Mouse (Mus musculus): Measurements from ENCODE around the gene Gm5615. TPM values are rescaled to one million over a fixed set of nuclear protein-coding genes. Genes with fewer than 3 reads are reported as not detected.

The Gm5615 gene
- polyA plus RNA-seq (2015; fragmentation: Nextera tagmentation; extraction: Ambion mirVana), result not detected in 2 replicates

GRCm38 (mm10) chr9:36541863-36542262 lies at the start of gene Gm5615:
Gene Gm5615, minus strand, starts transcription at chr9:36541963.
- Histone ChIP-seq H3K36me3 (replicated peaks) (no peaks in the 10 kb centered on the region), H3K27me3 (no peaks in the 10 kb centered on the region), H3K9ac (no peak within 1 kb of the TSS), H3K9me3 (replicated peaks) (no peaks in the 10 kb centered on the region), H3K4me1 (replicated peaks) (no peaks in the 10 kb centered on the region), H3K4me2 (no peak within 1 kb of the TSS), H3K27ac (replicated peaks) (no peak within 1 kb of the TSS), H3K4me3 (replicated peaks) (no peak within 1 kb of the TSS)
- WGBS (ENCODE audit: insufficient replicate concordance), result 70% methylated on average over 2 of the region's 2 CpGs
- ATAC-seq (ENCODE audit: insufficient read depth), result no peak

GRCm38 (mm10) chr9:36582535-36582934 lies 40.8 kb upstream of the Gm5615 start, which contains the start of gene Gm17689:
Gene Gm17689, minus strand, starts transcription at chr9:36582635.
- no peaks in the 10 kb centered on the region for H3K4me1 ChIP-seq (replicated peaks)
- 35% methylated on average over 1 of the region's 1 CpGs for WGBS (ENCODE audit: insufficient replicate concordance)
- H3K27ac ChIP-seq (replicated peaks), result no peak within 1 kb of the TSS
- H3K9me3 ChIP-seq (replicated peaks), result no peaks in the 10 kb centered on the region; the same call in 1 of the 2 replicates
- no peak within 1 kb of the TSS for H3K4me2 ChIP-seq
- ATAC-seq (ENCODE audit: insufficient read depth), result no peak
- no peak within 1 kb of the TSS for H3K9ac ChIP-seq
- no peaks in the 10 kb centered on the region for H3K36me3 ChIP-seq (replicated peaks)
- no peak within 1 kb of the TSS for H3K4me3 ChIP-seq (replicated peaks)
- no peaks in the 10 kb centered on the region for H3K27me3 ChIP-seq

GRCm38 (mm10) chr9:36504211-36504610 lies 37.6 kb downstream of the Gm5615 start:
- Histone ChIP-seq H3K27me3 (no peaks in the 10 kb centered on the region), H3K27ac (replicated peaks) (no peak overlapping the region), H3K9me3 (replicated peaks) (no peaks in the 10 kb centered on the region; the same call in 1 of the 2 replicates), H3K36me3 (replicated peaks) (no peaks in the 10 kb centered on the region), H3K9ac (no peak overlapping the region), H3K4me1 (replicated peaks) (no peaks in the 10 kb centered on the region), H3K4me3 (replicated peaks) (no peak overlapping the region), H3K4me2 (no peak overlapping the region)
- no peak for ATAC-seq (ENCODE audit: insufficient read depth)
- 54% methylated on average over 5 of the region's 5 CpGs for WGBS (ENCODE audit: insufficient replicate concordance)

- no peak overlapping the region for H3K4me2 ChIP-seq
- no peak for ATAC-seq (ENCODE audit: insufficient read depth)
Measured at GRCm38 (mm10) chr9:36495824-36496223, 45.9 kb downstream of the Gm5615 start.

GRCm38 (mm10) chr9:36494501-36495220 lies 47.1 kb downstream of the Gm5615 start:
- no peak overlapping the region for H3K4me3 ChIP-seq (replicated peaks)
- H3K36me3 ChIP-seq (replicated peaks), result no peaks in the 10 kb centered on the region
- 60% methylated on average over 4 of the region's 4 CpGs for WGBS (ENCODE audit: insufficient replicate concordance)
- no peak overlapping the region for H3K4me2 ChIP-seq
- H3K27me3 ChIP-seq, result no peaks in the 10 kb centered on the region
- no peaks in the 10 kb centered on the region for H3K9me3 ChIP-seq (replicated peaks)
- H3K27ac ChIP-seq (replicated peaks), result no peak overlapping the region
- no peaks in the 10 kb centered on the region for H3K4me1 ChIP-seq (replicated peaks)
- no peak for ATAC-seq (ENCODE audit: insufficient read depth)
- no peak overlapping the region for H3K9ac ChIP-seq

More at GRCm38 (mm10) chr9:36495824-36496223, 45.9 kb downstream of the Gm5615 start:
- H3K9me3 ChIP-seq (replicated peaks), result no peaks in the 10 kb centered on the region
- H3K27ac ChIP-seq (replicated peaks), result no peak overlapping the region
- 24% methylated on average over 1 of the region's 1 CpGs for WGBS (ENCODE audit: insufficient replicate concordance)
- no peak overlapping the region for H3K4me3 ChIP-seq (replicated peaks)
- no peaks in the 10 kb centered on the region for H3K36me3 ChIP-seq (replicated peaks)
- no peaks in the 10 kb centered on the region for H3K4me1 ChIP-seq (replicated peaks)
- no peak overlapping the region for H3K9ac ChIP-seq
- no peaks in the 10 kb centered on the region for H3K27me3 ChIP-seq

Other genes starting within 250 kb of the Gm5615 start
- gene Gm7257, start 110.1 kb downstream of the Gm5615 start, polyA plus RNA-seq (2015; fragmentation: Nextera tagmentation; extraction: Ambion mirVana), result not detected in 2 replicates
- not detected in 2 replicates for gene Gm9513, start 66.3 kb downstream of the Gm5615 start, polyA plus RNA-seq (2015; fragmentation: Nextera tagmentation; extraction: Ambion mirVana)
- not detected in 2 replicates for gene Gm17689, start 40.7 kb upstream of the Gm5615 start, polyA plus RNA-seq (2015; fragmentation: Nextera tagmentation; extraction: Ambion mirVana)
- not detected in 2 replicates for gene A630095E13Rik, start 101.4 kb upstream of the Gm5615 start, polyA plus RNA-seq (2015; fragmentation: Nextera tagmentation; extraction: Ambion mirVana)
- gene Acrv1, start 151.3 kb upstream of the Gm5615 start, polyA plus RNA-seq (2015; fragmentation: Nextera tagmentation; extraction: Ambion mirVana), result not detected in 2 replicates
- gene Chek1, start 185.1 kb upstream of the Gm5615 start, polyA plus RNA-seq (2015; fragmentation: Nextera tagmentation; extraction: Ambion mirVana), result 13.2 and 16.9 TPM in 2 replicates
- 173 and 182 TPM in 2 replicates for gene Stt3a, start 225.7 kb upstream of the Gm5615 start, polyA plus RNA-seq (2015; fragmentation: Nextera tagmentation; extraction: Ambion mirVana)

Measured in liver, embryonic 15.5 days (tissue).